Mouse (Mus musculus): ENCODE results near the gene Sec16b. TPM values are rescaled to one million over a fixed set of nuclear protein-coding genes. Genes with fewer than 3 reads are reported as not detected.

The Sec16b gene
- 0.93 TPM for polyA plus RNA-seq (2017; shearing (Covaris generic))

DNA sequence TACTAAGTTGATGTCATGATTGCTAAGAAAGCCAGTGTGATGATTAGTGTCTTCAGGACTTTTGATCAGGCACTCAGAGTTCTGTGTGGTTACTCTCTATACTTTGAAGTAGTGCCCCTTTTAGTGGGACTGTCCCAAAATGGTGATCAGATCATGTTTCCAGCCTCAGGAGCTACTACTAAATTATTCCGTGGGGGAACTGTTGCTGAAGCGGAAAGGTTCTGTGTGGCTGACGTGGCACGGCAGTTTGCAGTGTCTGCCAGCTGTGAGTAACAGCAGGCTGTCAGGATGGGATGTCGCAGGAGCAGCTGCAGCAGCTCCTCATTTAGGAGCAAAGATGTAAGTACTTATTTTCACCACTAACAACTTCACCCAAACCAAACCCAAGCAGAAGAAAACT is at the start of gene Sec16b:
Sec16b (plus strand) TSS at position 207 of the 400 bp plus-strand sequence.

DNA sequence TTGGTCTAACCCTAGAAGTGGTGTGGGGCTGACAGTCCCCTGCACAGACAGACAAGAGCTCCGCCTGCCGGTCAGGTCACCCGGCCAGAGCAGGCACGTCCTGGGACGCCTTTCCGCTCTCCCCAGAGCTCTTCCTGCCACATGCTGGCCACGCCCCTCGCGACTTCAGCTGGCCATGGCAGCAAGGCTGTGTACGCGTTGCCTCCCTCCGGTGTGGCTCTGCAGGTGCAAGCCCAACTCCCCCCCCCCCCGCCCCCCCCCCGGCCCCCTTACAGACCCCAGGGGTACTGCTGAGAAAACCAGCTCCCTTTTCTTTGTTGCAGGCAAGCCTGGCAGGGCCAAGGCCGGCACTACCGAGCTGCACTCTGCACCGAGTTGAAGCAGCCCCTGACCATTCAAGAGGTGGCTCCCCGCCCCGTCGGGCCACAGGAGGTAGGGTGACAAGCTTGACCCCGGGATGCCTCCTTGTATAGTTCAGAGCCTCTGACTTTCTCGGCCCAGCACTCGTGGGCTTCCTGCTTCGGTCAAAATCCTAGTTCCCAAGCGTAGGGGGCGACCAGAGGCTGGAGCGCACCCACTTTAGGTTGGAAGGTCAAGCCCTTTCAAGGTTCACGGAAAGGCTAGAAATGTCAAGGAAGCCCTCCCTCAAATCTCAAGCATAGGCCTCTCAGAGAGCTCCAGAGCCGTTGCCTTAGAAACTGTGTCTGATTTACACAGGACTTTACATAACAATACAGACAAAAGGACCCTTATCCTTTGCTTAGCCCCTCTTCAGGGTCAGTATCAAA is 47.9 kb upstream of the Sec16b start, which contains the start of gene Cryzl2:
Cryzl2 (plus strand) TSS at position 157 of the 788 bp plus-strand sequence.

Other genes with a start within 250 kb of the Sec16b start
- gene Rasal2, start 94.1 kb upstream of the Sec16b start, polyA plus RNA-seq (2017; shearing (Covaris generic)), result 0.34 TPM
- gene Cryzl2, start 48.2 kb upstream of the Sec16b start, polyA plus RNA-seq (2017; shearing (Covaris generic)), result 6.5 TPM

Measured in CD4-positive, CD25-positive, alpha-beta regulatory T cell (primary cell).